Mouse (Mus musculus) adrenal gland (tissue): Measurements from ENCODE around the gene Trim3.

ENCODE experiments used
- intact Hi-C: fragments of 180-260 bp; cut with DNase I; formaldehyde crosslinking; loops from one replicate; pipeline ENCODE4 v1.15.1; 2025
- long read RNA-seq, 2 experiments: library from polyadenylated mRNA; unstranded; transcript quantifications; one replicate each; pipeline ENCODE4 v2.0.0; 2020; ENCODE audit warnings: borderline replicate concordance in 1 of 2; ENCODE audit not compliant: insufficient replicate concordance in 1 of 2

The Trim3 gene
- long read RNA-seq, experiment 1, partial matches to known transcripts, result 0 of 4 reads
- long read RNA-seq, experiment 1, other reads (novel, unspliced or antisense), result 3 of 4 reads
- long read RNA-seq, experiment 2, partial matches to known transcripts, result 0 of 3 reads
- long read RNA-seq, experiment 2, other reads (novel, unspliced or antisense), result 0 of 3 reads

- intact Hi-C loops, result loop anchor here (10.0 kb wide), 1 partner anchor 228 kb away; the partner anchor contains the start of genes Cnga4 and Fam160a2
Observed at GRCm38 (mm10) chr7:105633127-105633800, at the start of gene Trim3. Trim3 (minus strand) TSS chr7:105633571.

DNA sequence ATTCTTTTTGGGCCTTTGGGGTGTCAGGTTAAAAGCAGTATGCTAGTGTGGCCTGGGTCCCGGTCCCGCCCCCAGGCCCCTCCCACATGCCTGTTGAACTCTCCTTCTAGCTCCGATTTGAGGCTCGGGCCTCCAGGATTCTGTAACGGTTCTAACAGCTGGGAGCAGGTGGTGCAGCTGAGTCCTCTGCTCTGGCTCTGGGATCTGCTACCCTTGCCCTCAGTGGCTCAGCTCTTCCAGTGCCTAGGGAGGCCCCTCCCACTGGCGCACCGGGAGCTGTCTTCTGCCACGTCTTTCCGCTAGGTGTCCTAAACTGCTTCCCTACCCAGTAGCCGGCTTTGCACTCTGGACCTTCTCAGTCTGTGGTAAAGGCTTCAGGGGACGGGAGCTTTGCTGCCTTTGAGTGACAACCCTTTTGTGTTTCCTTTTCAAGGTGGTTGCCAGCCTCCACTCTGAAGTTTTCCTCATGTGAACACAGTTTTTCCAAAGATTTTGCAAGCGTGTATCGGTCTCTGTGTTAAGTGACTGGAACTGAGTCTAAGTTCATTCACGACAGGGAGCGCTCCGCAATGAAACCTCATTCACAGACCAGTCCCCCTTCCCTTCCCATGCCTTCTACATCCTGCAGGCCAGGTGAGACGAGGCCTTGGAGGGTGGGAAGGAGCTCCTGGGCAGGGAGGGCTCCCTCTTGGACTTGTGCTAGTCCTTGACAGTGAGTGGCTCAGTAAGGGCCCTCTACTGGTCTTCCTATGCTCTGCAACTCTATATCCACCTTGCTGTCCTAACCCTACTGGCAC, 17.5 kb upstream of the Trim3 start, which contains the start of gene Dnhd1:
Dnhd1 (plus strand) TSS at position 189 of the 797 bp plus-strand sequence.
- intact Hi-C loops, result loop anchor here (5.0 kb wide), 1 partner anchor 161 kb away; the partner anchor contains the start of gene Mrpl17

DNA sequence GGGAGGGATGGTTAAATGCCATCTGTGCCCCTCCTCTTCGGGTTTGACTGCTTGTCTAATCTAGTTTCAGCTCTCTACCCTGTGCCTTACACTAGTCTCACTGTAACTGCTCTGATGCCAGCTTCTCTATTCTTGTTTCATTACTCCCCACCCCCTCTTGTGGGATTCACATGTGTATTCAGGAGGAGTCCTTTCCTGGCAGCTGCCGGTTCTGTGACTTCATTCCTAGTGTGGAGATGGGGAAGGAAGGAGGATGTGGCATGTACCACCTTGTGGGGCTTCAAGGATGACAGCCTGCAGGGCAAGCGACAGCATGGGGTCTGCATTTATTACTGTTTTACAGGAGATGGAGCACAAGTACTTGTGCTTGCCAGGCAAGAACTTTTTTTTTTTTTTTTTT, 8.6 kb upstream of the Trim3 start:
- intact Hi-C loops, result loop anchor here (5.0 kb wide), 1 partner anchor 100 kb away; the partner anchor contains the start of gene Taf10

- intact Hi-C loops, result loop anchor here (5.0 kb wide), 1 partner anchor 101 kb away; the partner anchor contains the start of gene Taf10
Observed at GRCm38 (mm10) chr7:105640894-105641255, 7.5 kb upstream of the Trim3 start.

GRCm38 (mm10) chr7:105640233-105640893, 7.0 kb upstream of the Trim3 start, which contains the start of the genes Arfip2 and Gm45799:
Arfip2 (minus strand) TSS chr7:105640416.
Gm45799 (plus strand) TSS chr7:105640552.
- intact Hi-C loops, result loop anchor here (5.0 kb wide), 1 partner anchor 102 kb away; the partner anchor contains the start of gene Taf10

DNA sequence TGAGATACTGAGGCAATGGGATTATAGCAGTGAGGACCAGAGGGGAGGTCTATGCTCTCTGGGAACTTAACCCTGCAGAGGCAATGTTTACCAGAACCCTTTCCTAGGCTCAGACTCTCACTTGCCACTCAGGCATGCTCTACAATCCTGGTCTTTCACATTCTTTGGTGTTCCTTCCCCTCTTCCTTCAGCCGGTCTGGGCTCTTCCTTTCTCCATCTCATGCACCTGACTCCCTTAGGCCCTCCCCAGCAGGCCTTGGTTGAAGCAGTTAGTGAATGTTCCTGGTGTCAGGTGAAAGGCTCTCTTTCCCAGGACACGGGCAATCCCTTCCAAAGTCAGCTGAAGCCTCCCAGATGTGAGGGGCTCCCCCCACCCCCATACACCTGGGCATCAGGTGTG, 6.4 kb upstream of the Trim3 start, which contains the start of gene Timm10b:
Timm10b (plus strand) TSS at position 301 of the 400 bp plus-strand sequence.
- intact Hi-C loops, result loop anchor here (5.0 to 10.0 kb wide), 2 partner anchors 103 to 235 kb away; partner anchors contain the start of genes Cnga4, Fam160a2 and Taf10

GRCm38 (mm10) chr7:105639304-105639703, 5.9 kb upstream of the Trim3 start:
- intact Hi-C loops, result loop anchor here (10.0 kb wide), 1 partner anchor 235 kb away; the partner anchor contains the start of genes Cnga4 and Fam160a2

GRCm38 (mm10) chr7:105638776-105639175, 5.4 kb upstream of the Trim3 start:
- intact Hi-C loops, result loop anchor here (10.0 kb wide), 1 partner anchor 234 kb away; the partner anchor contains the start of genes Cnga4 and Fam160a2

DNA sequence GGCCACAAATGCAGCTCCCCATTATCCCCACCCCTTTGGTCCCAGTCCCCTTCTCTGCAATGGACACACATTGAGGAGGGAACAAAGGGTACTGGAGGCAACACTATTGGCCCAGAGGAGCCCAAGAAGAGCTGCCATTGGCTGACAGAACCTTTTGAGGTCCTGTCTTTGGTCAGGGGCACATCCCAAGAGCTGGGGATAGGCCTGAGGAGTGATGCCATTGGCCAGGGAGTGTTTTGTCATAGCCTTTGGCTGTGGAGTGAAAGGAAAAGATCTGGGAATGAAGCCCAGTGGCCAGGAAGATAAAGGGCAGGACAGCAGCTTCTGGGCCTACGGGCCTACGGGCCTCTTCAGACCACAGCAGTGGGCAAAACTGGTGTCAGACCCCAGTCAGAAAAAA, 2.4 kb upstream of the Trim3 start:
- intact Hi-C loops, result loop anchor here (10.0 kb wide), 1 partner anchor 231 kb away; the partner anchor contains the start of genes Cnga4 and Fam160a2

DNA sequence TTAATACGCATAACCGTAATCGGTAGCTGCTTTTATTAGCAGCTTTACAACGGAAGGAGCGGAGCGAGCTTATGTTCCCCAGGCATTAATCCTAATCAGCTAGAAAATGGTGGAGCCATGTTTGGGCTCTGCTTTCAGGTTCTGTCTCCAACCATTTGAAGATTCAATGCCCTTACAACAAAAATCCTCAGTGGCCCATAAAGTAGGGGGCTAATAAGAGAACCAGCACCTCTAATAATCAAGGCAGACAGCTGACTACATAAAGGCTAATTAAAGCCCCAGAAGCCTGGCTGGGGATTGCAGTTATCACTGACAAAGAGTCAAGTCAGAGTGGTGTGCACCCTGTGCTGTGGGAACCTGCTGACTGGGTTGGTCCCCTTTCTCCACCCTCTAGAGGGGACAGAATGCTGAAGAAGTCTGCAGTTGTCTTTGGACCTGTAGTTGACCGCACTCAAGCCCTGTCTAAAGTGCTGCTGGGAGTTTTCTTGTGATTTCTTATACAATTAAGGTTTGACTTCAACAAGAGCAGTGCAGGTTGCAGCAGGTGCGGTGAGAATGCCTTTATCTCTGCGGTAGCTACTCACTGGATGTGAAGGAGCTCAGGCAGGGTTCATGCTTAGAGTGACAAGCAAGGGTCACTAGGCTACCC, 1.0 kb upstream of the Trim3 start:
- intact Hi-C loops, result loop anchor here (10.0 kb wide), 1 partner anchor 230 kb away; the partner anchor contains the start of genes Cnga4 and Fam160a2

DNA sequence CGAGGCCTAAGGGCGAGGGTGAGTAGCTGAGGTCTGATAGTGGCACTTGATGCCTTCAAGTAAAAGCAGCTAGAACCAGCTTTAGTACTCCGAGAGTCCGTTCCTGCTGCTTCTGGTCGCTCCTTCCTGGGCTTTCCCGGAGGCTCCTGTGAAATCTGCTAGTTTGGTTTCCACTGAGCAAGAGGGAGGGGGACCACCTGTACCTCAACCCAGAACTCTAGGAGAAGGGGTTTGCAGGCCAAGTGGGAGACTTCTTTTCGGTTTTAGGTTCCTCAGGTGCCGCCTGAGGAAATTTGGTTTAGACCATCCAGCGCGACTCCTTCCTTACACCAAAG, 397 bp upstream of the Trim3 start:
- intact Hi-C loops, result loop anchor here (10.0 kb wide), 1 partner anchor 229 kb away; the partner anchor contains the start of genes Cnga4 and Fam160a2

GRCm38 (mm10) chr7:105632551-105632972, 809 bp downstream of the Trim3 start:
- intact Hi-C loops, result loop anchor here (10.0 kb wide), 1 partner anchor 228 kb away; the partner anchor contains the start of genes Cnga4 and Fam160a2

DNA sequence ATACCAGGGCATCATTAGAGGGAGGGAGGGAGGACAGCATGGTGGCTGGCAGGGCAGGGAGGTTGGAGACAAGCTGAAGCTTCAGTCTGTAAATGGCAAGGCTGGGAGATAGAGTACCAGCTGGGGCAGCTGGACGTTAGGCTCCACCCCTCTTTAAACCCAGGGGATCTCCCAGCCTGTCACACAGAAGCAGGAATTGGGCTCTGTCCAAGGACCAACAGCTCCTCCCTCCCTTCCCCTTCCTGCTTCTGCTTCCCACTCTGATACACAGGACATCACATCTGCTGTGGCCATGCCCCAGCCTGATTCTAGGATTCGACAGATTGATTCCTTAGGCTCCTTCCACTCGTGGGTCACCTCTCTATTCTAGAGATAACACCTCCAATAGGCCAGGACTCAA, 4.7 kb downstream of the Trim3 start:
- intact Hi-C loops, result no loop called here

GRCm38 (mm10) chr7:105625397-105625796, 8.0 kb downstream of the Trim3 start:
- intact Hi-C loops, result no loop called here

DNA sequence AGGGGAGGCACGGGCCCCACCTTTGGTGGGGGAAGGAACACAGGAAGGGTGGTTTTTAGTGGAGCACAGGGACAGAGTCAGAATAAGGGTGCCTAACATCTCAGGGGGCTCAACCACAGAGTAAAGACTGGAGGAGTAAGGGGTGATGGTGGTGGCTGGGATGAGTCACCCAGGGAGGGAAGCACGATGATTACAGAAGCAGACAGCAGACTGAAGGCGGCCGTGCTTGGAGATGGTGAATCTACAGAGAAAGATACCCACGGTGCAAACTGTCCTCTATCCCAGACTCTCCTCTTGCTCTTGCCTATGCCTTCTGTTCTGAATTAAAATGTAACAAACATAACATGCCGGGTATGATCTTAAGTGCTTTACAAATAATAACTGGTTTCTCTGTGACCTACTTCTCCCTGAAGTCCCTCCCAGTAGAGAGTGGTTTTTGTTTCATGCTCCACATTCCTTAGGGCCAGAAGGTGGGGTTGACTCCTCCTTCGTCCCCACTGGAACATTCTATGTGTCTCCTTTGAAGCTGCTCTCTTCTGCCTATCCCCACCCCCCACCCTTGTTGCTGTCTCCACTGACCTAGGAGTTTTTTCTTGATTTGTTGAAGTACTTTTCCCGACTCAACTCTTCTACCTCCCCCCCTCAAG, 11.6 kb downstream of the Trim3 start:
- intact Hi-C loops, result no loop called here

DNA sequence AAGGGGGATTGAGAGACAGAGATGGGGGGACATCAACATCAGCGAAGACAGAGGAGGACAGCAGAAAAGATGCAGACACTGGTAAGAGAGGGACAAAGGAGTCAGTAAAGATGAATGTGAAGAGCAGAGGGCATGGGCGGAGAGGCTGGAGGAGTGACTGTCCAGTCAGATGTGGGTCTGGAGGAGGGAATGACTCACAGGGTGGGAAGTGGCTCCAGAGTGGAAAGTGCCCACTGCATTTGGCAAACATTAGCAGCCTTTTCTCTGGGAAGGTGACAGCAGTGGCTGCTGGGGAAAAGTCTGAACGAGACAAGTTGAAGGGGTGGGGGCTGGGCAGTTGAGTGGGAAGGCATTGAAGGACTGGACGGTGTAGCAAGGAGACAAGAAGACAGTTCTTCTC, 12.3 kb downstream of the Trim3 start:
- intact Hi-C loops, result no loop called here

DNA sequence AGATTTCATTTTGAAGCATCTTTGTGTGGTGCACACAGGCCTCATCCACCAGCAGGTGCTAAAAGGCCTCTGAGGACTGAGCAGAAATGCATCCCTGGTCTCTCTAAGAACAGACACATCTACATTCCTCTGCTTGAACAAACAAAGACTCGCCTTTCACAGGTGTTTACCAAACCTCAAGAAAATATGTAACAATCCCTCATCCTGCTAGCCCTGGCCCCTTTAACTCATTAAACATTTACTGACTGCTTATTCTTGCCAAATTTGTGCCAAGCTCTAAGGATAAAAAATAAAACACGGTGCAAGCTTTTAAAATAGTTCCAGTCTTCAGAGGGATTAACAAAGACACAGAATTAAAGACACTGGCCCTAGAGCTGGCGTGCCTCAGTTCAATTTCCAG, 13.7 kb downstream of the Trim3 start:
- intact Hi-C loops, result no loop called here

DNA sequence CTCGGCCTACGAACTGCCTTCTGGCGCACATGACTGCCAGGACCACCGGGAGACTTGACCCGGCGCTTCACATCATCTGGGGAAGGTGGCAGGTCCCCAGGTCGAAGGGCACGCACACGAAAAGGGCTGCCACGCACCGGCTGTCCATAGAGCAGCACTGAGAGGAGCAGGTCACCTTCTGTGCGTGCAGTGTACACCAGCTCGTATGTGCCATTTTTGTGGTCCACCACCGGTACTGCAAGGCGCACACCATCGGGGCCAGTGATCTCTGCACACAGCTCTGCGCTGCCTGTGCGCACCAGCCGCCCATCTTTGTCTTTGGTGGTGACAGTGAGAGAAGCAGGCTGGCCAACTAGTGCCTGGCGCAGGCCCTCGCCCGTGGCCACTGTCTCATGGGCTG, 15.6 kb downstream of the Trim3 start:
- intact Hi-C loops, result no loop called here

DNA sequence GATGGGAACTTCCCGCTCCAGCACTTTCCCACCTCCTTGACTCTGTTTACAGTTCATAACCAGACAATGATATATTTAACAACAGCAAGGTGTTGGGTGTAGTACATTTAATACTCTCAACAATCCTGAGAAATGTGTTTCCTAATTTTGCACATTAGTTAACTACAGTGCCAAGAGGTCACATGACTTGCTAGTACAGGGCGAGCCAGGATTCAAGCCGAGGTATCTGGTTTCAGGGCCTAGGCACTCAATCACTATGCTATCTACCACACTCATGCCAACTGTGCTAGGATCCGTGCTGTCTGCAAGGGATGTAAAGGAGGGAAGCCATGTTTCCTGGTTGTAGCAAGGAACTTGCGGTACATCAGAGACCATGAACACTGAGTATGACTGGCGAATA, 16.8 kb downstream of the Trim3 start:
- intact Hi-C loops, result no loop called here
